ENCODE assay signal across 17 mouse cellular contexts in genomic region chr11:75899676-75900075, GRCm38 (mm10). TPM values are rescaled to one million over a fixed set of nuclear protein-coding genes. Genes with fewer than 3 reads are reported as not detected.
DNase-seq lines count a peak whose midpoint lies in the region; ATAC-seq and TF ChIP-seq lines count a peak whose summit lies in the region.
"Had no signal": no experiment of that assay in that cellular context is flagged by ENCODE, and none has a peak within 500 bp of the region (broad histone marks: within the 10 kb centered on the region; RNA-seq: fewer than 3 reads in every experiment).

No protein-coding gene starts in this region.

- no peaks in the 10 kb centered on the region for H3K9me3 ChIP-seq in midbrain, embryonic 15.5 days
- H3K9me3 ChIP-seq: embryonic facial prominence, embryonic 10.5 days had no signal

- 20% methylated on average over 9 of the region's 9 CpGs for WGBS in cerebellum, adult 2 months
- 34% methylated on average over 9 of the region's 9 CpGs for WGBS in midbrain, embryonic 15.5 days

- TF ChIP-seq CTCF in cerebellum, adult 2 months (IDR thresholded peaks at IDR 0.05; ENCODE audit: borderline replicate concordance, insufficient read depth, low read depth, low read length) = no peak

- TF ChIP-seq POLR2A in cerebellum, adult 2 months (IDR thresholded peaks at IDR 0.05; ENCODE audit: borderline replicate concordance, insufficient read depth, low read length) = no peak

- 0 out of 2 replicates have a peak, but pooled peaks have one; percentile 32 for ATAC-seq in midbrain, embryonic 15.5 days (replicated peaks)
- no peak for ATAC-seq in megakaryocyte-erythroid progenitor cell, adult 5-6 weeks (replicated peaks; ENCODE audit: low FRiP score, low TSS enrichment, poor library complexity, severe bottlenecking)
- ATAC-seq: liver, postnatal 0 days had no signal

- no peak overlapping the region for H3K4me2 ChIP-seq in midbrain, embryonic 15.5 days

- no peak overlapping the region for H3K27ac ChIP-seq in cerebellum, adult 2 months (ENCODE audit: insufficient read depth, low read length)
- peak overlapping the region; percentile 35 for H3K27ac ChIP-seq in midbrain, embryonic 15.5 days
- H3K27ac ChIP-seq: embryonic facial prominence, embryonic 10.5 days; kidney, postnatal 0 days; layer of hippocampus, adult 2 months; stomach, postnatal 0 days had no signal

- no peaks in the 10 kb centered on the region for H3K27me3 ChIP-seq in cerebellum, adult 2 months (ENCODE audit: control insufficient read depth, insufficient read depth, low read length)
- H3K27me3 ChIP-seq in midbrain, embryonic 15.5 days (replicated peaks) = no peaks in the 10 kb centered on the region

- intact Hi-C loops in left cerebral cortex, postnatal 4 days (cut with DNase I) = loop anchor here (10.0 kb wide), 1 partner anchor 105 kb away; the partner anchor contains the start of gene Doc2b

- H3K9ac ChIP-seq in midbrain, embryonic 15.5 days = no peak overlapping the region
- H3K9ac ChIP-seq: liver, postnatal 0 days had no signal

- DNase-seq in left cerebral cortex, postnatal 4 days = peak; percentile 75
- no peak for DNase-seq in left cerebral cortex, adult 9 months (ENCODE audit: low spot score in 2 of 2)
- peak; percentile 43 to 71 for DNase-seq in cerebellum, adult 2 months
- DNase-seq in cerebellum, postnatal 14 days = peak; percentile 78 to 81
- DNase-seq in adrenal gland, postnatal 14 days = no peak
- DNase-seq: adrenal gland, postnatal 25 days; heart, adult 11 months; liver, postnatal 0 days; right cerebral cortex, adult 18-20 months; thymus, postnatal 14 days had no signal

- no peaks in the 10 kb centered on the region for H3K36me3 ChIP-seq in midbrain, embryonic 15.5 days (replicated peaks)
- H3K36me3 ChIP-seq: embryonic facial prominence, embryonic 10.5 days had no signal

- peaks cover 32% of the 10 kb centered on the region for H3K4me1 ChIP-seq in cerebellum, adult 2 months (ENCODE audit: control insufficient read depth, insufficient read depth, low read length)
- peaks cover 26% of the 10 kb centered on the region for H3K4me1 ChIP-seq in midbrain, embryonic 15.5 days

- no peak overlapping the region for H3K4me3 ChIP-seq in cerebellum, adult 2 months (replicated peaks; ENCODE audit: insufficient read depth, low read depth, low read length)
- no peak overlapping the region for H3K4me3 ChIP-seq in midbrain, embryonic 15.5 days
- H3K4me3 ChIP-seq: embryonic facial prominence, embryonic 10.5 days; erythroblast, embryonic 14.5 days; layer of hippocampus, adult 2 months had no signal

RNA-seq across cellular contexts. Expression of gene Rph3al, which starts 38.6 kb away (rescaled TPM):
- 1 to 10 TPM; 2.9 to 4.3 TPM for total RNA-seq in left cerebral cortex, postnatal 4 days (2021)
- polyA plus RNA-seq in cerebellum, adult 2 months (2012; rRNA removed) = 3.6 and 4.7 TPM in 2 replicates
- 3.2 and 3.8 TPM in 2 replicates for polyA plus RNA-seq in midbrain, embryonic 15.5 days (2015; fragmentation: Nextera tagmentation; extraction: Ambion mirVana)
- total RNA-seq in megakaryocyte-erythroid progenitor cell, adult 5-6 weeks (2014; fragmentation: Nextera tagmentation) = 7.2 and 8.3 TPM in 2 replicates
- total RNA-seq in megakaryocyte-erythroid progenitor cell, adult 5-6 weeks (2017) = 1.1 and 2.7 TPM in 2 replicates
- total RNA-seq in adrenal gland, postnatal 14 days (2021) = 10.7 and 13.1 TPM in 2 replicates
- polyA plus RNA-seq: erythroblast, embryonic 14.5 days had no signal

Comparison
In these comparisons a context has a peak if more than half of its experiments do, and no peak if none do; other contexts are left out.
1. DNase-seq: peak in left cerebral cortex, postnatal 4 days (single experiment), cerebellum, adult 2 months (2 of 2) and cerebellum, postnatal 14 days (2 of 2); none in left cerebral cortex, adult 9 months (0 of 2) and adrenal gland, postnatal 14 days (single experiment).